Mouse (Mus musculus): Measurements from ENCODE around the gene Pfkm.

DNA sequence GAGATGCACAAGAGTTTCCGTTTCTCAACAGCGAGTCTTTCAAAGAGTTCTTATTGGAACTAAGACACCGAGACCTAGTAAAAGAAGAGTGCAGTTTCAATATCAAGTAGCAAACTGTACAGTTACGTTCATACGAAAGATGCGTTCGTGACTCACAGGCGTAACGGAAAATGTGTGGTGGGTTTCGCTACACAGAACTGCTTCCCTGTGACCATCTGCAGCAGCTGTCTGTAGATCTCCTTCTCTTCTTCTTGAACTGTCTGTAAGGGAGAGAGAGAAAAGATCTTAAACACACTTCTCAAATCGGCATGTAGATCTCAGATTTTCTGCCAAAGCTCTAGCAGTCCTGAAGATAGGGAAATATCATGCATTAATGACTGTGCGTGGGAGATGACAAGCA, 25.8 kb upstream of the Pfkm start:
- TF ChIP-seq POLR2A (IDR thresholded peaks at IDR 0.05; ENCODE audit: insufficient read length, low read depth) (no peak), TCF12 (IDR thresholded peaks at IDR 0.05; ENCODE audit: insufficient read depth, poor library complexity, severe bottlenecking) (no peak), MAX (IDR thresholded peaks at IDR 0.05; ENCODE audit: low read depth) (no peak), USF1 (IDR thresholded peaks at IDR 0.05; ENCODE audit: low read depth) (no peak), CEBPB (IDR thresholded peaks at IDR 0.05; ENCODE audit: insufficient read depth, poor library complexity, severe bottlenecking) (no peak), E2F4 (IDR thresholded peaks at IDR 0.05; ENCODE audit: insufficient read depth) (no peak), POLR2AphosphoS2 (IDR thresholded peaks at IDR 0.05; ENCODE audit: insufficient read length, low read depth) (no peak)

All from myocyte (in vitro differentiated cells).